Mouse (Mus musculus) lung, postnatal 0 days (tissue): ENCODE data around the gene Tmem79.
"Not testable (repeated sequence)": the region's sequence is repeated elsewhere in the genome, so short reads cannot be mapped to it uniquely, and the experiment has no call there.

Source experiments
- CTCF ChIP-seq: IDR thresholded peaks from 2 replicates; pipeline ENCODE4 v1.5.1; 2016; ENCODE audit warnings: antibody characterized with exemption, mild to moderate bottlenecking
- EP300 ChIP-seq: IDR thresholded peaks from 2 replicates; pipeline ENCODE4 v1.6.1; 2016; ENCODE audit warnings: antibody characterized with exemption, mild to moderate bottlenecking, control low read depth

DNA sequence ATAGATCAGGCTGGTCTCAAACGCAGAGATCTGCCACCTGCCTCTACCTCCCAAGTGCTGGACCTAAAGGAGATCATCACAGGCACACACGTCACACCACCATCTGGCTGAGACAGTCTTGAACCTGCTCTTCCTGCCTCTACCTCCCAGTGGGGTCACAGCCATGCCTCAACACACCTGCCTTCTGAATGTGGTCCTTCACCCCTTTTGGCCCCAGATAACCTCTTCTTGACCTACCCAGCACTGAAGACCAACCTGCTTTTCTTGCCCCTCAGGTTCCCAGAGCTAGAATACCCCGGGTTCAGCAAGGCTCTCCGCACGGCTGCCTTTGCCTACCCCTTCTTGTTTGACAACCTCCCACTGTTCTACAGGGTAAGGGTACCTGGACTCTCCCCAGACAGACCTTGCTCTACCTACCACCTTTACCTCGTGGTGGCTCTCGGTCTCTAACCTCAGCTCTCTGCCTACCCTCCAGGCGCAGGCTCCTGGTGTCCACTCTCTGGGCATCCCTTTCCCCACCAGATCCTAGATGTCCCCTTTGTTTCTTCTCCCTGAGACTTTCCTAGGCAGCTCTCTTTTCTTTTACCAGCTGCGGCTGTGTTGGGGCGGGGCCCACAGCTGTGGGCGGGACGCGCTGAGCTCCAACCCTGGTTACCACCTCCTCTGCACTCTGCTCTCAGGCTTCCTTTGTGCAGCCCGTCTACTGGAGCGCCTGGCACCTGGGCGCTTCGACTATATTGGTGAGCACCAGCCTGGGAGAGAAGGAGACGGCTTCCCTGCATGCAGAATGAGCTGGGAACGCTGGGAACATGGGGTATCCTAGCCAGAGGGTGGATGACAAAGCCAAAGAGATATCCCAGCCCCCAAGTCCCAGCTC, 40.0 kb upstream of the Tmem79 start:
- not testable (repeated sequence) for TF ChIP-seq CTCF, EP300
